Mouse (Mus musculus): Measurements from ENCODE around the gene Fgf22. TPM values are rescaled to one million over a fixed set of nuclear protein-coding genes. Genes with fewer than 3 reads are reported as not detected.

Fgf22 gene
- 1.4 and 3.3 TPM in 2 replicates for polyA plus RNA-seq (2012; rRNA removed)

DNA sequence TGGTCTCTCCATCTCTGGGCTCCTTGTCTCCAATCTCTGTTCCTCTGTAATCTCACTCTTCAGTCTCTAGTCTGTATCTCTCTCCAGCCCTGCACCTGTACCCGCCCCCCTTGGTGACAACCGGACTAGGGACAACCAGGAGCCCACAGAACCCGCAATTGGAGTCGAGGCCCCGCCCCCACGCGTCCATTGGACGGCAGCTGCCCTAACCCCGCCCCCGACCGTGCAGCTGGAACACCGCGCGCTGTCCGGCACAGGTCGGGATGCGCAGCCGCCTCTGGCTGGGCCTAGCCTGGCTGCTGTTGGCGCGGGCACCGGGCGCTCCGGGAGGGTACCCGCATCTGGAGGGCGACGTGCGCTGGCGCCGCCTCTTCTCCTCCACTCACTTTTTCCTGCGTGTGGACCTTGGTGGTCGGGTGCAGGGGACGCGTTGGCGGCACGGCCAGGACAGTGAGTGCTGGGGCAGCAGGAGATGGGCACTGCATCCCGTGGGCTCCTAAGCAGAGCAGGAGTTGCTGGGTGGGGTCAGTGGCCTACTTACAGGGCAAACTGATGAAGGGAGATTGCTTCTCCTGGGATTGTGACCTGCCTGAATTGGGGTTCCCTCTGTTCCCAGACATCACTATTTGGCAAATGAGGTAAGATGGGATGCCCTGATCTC is at the start of gene Fgf22:
Gene Fgf22 (plus strand): TSS at position 221 of the 661 bp plus-strand sequence.

DNA sequence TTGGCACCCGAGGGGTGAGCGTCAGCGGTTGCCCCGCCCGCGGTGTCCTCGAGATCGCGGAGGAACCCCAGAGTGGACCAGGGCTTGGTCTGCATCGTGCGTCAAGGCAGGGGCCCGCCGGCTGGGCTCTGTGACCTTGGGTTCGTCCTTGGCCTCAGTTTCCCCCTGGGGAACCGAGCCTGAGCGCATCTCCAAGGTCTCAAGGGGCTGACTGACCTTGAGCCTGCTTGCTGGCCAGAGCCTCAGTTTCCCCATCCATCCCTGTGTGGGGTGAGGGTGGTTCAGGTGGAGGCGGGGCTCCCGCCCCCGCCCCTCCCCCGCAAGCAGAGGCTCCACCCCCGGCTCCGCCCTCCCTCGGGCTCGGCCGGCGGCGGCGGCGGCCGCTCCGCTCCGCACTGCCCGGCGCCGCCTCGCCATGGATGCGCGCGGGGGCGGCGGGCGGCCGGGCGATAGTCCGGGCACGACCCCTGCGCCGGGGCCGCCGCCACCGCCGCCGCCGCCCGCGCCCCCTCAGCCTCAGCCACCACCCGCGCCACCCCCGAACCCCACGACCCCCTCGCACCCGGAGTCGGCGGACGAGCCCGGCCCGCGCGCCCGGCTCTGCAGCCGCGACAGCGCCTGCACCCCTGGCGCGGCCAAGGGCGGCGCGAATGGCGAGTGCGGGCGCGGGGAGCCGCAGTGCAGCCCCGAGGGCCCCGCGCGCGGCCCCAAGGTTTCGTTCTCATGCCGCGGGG is 38.5 kb upstream of the Fgf22 start, which contains the start of gene Hcn2:
Gene Hcn2 (plus strand): TSS at position 381 of the 734 bp plus-strand sequence.

DNA sequence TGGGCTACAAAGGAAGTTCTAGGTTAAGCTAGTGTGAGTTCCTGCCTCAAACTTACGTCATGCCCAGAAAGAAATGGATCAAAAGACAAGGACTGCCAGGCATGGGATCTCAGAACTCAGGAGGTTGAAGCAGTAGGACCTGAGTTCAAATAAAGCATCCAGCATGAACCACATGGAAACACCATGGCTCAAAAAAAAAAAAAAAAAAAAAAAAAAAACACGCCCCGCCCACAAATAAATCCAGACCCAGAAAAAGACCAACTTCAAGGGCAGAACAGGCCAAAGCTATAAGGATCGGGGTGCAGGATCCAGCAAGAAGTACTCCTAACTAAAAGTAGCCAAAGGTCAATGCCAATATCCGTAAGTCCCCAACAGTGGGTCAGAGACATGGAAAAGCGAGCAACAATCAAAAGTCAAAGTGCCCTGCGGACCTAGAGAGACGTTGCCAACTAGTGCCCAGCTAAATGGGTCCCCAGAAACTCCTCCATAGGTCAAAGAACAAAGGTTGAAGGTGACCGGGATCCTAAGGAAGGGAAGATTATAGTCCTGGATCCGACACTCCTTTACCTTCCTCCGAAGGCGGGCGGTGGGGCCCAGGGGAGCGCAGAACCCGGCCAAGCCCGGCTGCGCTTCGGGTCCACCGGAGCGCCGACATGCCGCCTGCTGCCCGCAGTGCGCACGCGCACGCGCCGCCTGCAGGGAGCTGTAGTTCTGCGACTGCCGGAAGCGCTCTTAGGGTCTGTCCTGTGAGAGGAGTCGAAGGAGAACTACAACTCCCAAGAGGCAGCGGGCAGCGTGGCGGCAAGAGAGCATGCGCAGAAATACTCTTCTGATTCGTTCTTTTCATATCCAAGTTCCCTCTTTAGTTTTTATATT is 8.7 kb upstream of the Fgf22 start, which contains the start of gene Polrmt:
Gene Polrmt (minus strand): TSS at position 684 of the 876 bp plus-strand sequence.

DNA sequence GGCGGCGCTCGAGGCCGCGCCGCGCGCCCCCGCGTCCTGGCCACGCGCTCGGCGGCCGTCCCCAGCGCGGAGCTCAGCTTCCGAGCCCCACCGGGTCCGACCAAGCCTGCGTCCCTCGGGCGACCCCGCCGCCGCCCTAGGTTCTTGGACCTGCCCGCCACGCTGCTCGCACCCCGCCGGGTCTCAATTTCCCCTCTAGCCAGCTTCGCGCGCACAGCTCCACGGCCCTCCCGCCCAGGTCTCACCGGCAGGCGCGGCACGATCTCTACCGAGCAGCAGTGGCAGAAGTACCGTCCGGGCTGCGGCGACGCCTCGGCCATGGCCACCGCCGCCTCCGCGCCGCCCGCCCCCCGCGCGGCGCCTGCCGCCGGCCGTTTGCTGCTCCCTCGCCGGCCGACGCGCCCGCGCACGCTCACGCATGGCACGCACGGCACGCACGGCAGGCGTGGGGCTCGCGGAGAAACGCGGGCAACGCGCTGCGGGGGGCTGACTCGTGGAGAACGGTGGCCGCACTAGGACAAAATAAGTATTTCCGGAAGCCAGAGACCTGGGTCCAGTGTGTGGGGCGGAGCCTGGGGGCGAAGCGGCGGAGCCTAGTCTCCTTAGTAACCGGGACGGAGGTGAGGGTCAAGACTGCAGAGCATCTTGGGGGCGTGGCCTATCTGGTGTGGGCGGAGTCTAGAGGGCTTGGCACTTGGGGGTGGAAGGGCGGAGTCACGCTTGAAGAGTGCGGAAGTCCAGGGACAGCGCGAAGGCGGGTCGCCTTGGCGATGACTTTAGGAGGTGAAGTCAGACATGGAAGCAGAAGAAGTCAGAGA is 11.8 kb downstream of the Fgf22 start, which contains the start of gene Rnf126:
Gene Rnf126 (minus strand): TSS at position 445 of the 818 bp plus-strand sequence.

DNA sequence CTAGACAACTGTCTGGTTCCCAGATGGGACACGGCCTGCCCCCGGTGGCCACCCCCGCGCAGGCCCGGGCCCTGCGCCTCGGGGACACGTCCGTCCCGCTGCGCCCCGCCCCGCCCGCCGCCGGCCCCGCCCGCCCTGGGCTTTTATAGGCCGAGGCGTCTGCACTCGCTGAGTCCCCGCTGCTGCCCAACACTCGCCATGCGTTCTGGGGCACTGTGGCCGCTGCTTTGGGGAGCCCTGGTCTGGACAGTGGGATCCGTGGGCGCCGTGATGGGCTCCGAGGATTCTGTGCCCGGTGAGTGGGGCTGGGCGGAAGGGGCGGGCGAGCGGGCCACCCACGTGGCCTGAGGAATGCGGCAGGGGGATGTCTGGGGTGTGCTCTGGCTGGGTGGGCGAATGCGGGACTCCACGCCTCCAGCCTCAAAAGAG is 22.2 kb downstream of the Fgf22 start, which contains the start of gene Fstl3:
Gene Fstl3 (plus strand): TSS at position 170 of the 429 bp plus-strand sequence.

DNA sequence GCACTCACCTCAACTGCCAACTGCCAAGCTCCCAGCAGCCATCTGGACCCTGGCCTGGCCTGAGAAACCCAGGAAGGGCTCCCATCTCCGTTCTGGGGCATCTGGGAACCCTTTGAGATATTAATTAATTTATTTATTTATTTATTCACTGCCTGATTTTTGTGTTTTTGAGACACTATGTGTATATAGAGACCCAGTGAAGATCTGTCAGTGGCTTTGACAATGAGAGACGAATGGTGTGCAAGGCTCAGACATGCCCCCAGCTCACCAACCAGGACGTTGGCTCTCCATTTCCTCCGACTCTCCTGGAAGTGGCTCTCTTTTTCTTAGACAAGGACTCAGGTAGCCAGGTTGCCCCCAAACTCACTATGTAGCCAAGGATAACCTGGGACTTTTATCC is 36.0 kb downstream of the Fgf22 start, which contains the start of gene Prss57:
Gene Prss57 (minus strand): TSS at position 101 of the 400 bp plus-strand sequence.

DNA sequence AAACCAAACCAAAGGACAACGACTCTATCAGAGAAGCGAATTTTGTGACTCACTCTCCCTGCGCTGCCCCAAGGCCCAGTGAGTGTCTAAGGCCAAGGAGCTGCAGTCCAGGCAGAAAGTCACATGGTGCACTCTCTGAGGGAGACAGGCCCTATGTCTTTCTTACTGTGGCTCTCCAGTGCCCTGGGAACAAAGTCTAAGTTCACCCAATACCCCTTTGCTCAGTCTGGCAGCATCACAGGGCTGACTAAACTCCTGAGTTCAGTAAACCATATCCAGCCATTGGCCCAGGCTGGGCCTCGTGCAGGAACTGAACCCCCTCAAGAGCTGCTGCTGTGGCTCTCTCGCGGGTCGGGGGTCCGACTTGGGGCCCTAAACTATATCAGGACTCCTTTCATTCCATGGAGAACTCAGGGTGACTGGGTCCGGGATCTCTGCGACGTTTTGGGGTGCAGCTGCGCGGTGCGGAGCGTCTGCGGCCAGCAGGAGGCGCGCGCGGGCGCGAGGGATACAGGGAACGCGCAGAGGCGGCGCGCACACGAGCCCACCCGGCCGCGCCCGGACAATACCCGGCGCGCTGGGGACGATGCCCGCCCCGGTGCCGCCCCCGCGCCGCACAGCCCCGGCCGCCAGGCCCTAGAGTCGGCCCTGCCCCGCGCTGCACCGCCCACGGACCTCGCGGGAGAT is 38.3 kb downstream of the Fgf22 start, which contains the start of gene Palm:
Gene Palm (plus strand): TSS at position 522 of the 687 bp plus-strand sequence.

Other genes with a start within 250 kb of the Fgf22 start
- 78.7 and 106 TPM in 2 replicates for gene Plpp2, start 221.3 kb upstream of the Fgf22 start, polyA plus RNA-seq (2012; rRNA removed)
- 60.5 and 88.5 TPM in 2 replicates for gene Mier2, start 199.9 kb upstream of the Fgf22 start, polyA plus RNA-seq (2012; rRNA removed)
- not detected in 2 replicates for gene Theg, start 167.7 kb upstream of the Fgf22 start, polyA plus RNA-seq (2012; rRNA removed)
- 0.13 and 0.18 TPM in 2 replicates for gene C2cd4c, start 141.1 kb upstream of the Fgf22 start, polyA plus RNA-seq (2012; rRNA removed)
- gene Shc2, start 117.2 kb upstream of the Fgf22 start, polyA plus RNA-seq (2012; rRNA removed) = 1.6 TPM in 2 replicates
- gene Odf3l2, start 109.3 kb upstream of the Fgf22 start, polyA plus RNA-seq (2012; rRNA removed) = not detected in 2 replicates
- 2.3 and 3.5 TPM in 2 replicates for gene Madcam1, start 90.5 kb upstream of the Fgf22 start, polyA plus RNA-seq (2012; rRNA removed)
- 46.3 and 70.6 TPM in 2 replicates for gene Tpgs1, start 85.7 kb upstream of the Fgf22 start, polyA plus RNA-seq (2012; rRNA removed)
- gene Cdc34, start 72.9 kb upstream of the Fgf22 start, polyA plus RNA-seq (2012; rRNA removed) = 128 and 187 TPM in 2 replicates
- gene Gzmm, start 66.1 kb upstream of the Fgf22 start, polyA plus RNA-seq (2012; rRNA removed) = 0.40 and 0.49 TPM in 2 replicates
- gene Bsg, start 50.6 kb upstream of the Fgf22 start, polyA plus RNA-seq (2012; rRNA removed) = 297 and 403 TPM in 2 replicates
- 4.5 and 13.1 TPM in 2 replicates for gene Hcn2, start 38.4 kb upstream of the Fgf22 start, polyA plus RNA-seq (2012; rRNA removed)
- 31.4 and 34.4 TPM in 2 replicates for gene Polrmt, start 8.5 kb upstream of the Fgf22 start, polyA plus RNA-seq (2012; rRNA removed)
- gene Rnf126, start 11.9 kb downstream of the Fgf22 start, polyA plus RNA-seq (2012; rRNA removed) = 95.5 and 175 TPM in 2 replicates
- 20.3 and 35.5 TPM in 2 replicates for gene Fstl3, start 22.2 kb downstream of the Fgf22 start, polyA plus RNA-seq (2012; rRNA removed)
- gene Prss57, start 35.9 kb downstream of the Fgf22 start, polyA plus RNA-seq (2012; rRNA removed) = 0.06 TPM in 1 of 2 replicates, not detected in the other
- 22.1 and 34.0 TPM in 2 replicates for gene Palm, start 38.5 kb downstream of the Fgf22 start, polyA plus RNA-seq (2012; rRNA removed)
- 27.0 and 27.4 TPM in 2 replicates for gene Misp, start 65.9 kb downstream of the Fgf22 start, polyA plus RNA-seq (2012; rRNA removed)
- 94.3 and 115 TPM in 2 replicates for gene Ptbp1, start 99.4 kb downstream of the Fgf22 start, polyA plus RNA-seq (2012; rRNA removed)
- 0.53 and 0.74 TPM in 2 replicates for gene Prtn3, start 119.4 kb downstream of the Fgf22 start, polyA plus RNA-seq (2012; rRNA removed)
- 1.6 and 2.0 TPM in 2 replicates for gene Plppr3, start 119.6 kb downstream of the Fgf22 start, polyA plus RNA-seq (2012; rRNA removed)
- 0.06 TPM in 1 of 2 replicates, not detected in the other for gene Elane, start 131.2 kb downstream of the Fgf22 start, polyA plus RNA-seq (2012; rRNA removed)
- 72.2 and 178 TPM in 2 replicates for gene Cfd, start 135.8 kb downstream of the Fgf22 start, polyA plus RNA-seq (2012; rRNA removed)
- 32.6 and 42.6 TPM in 2 replicates for gene Med16, start 153.8 kb downstream of the Fgf22 start, polyA plus RNA-seq (2012; rRNA removed)
- gene Gm26602, start 155.8 kb downstream of the Fgf22 start, polyA plus RNA-seq (2012; rRNA removed) = not detected in 2 replicates
- 7.4 and 9.7 TPM in 2 replicates for gene Kiss1r, start 161.9 kb downstream of the Fgf22 start, polyA plus RNA-seq (2012; rRNA removed)
- gene R3hdm4, start 166.1 kb downstream of the Fgf22 start, polyA plus RNA-seq (2012; rRNA removed) = 255 and 260 TPM in 2 replicates
- 7.4 and 10.0 TPM in 2 replicates for gene Arid3a, start 172.0 kb downstream of the Fgf22 start, polyA plus RNA-seq (2012; rRNA removed)
- 24.7 and 30.0 TPM in 2 replicates for gene Wdr18, start 205.1 kb downstream of the Fgf22 start, polyA plus RNA-seq (2012; rRNA removed)
- 0.12 TPM in 1 of 2 replicates, not detected in the other for gene Grin3b, start 215.6 kb downstream of the Fgf22 start, polyA plus RNA-seq (2012; rRNA removed)
- gene Tmem259, start 229.3 kb downstream of the Fgf22 start, polyA plus RNA-seq (2012; rRNA removed) = 256 and 400 TPM in 2 replicates
- 68.4 and 74.9 TPM in 2 replicates for gene Cnn2, start 233.5 kb downstream of the Fgf22 start, polyA plus RNA-seq (2012; rRNA removed)
- 14.0 and 17.3 TPM in 2 replicates for gene Abca7, start 241.4 kb downstream of the Fgf22 start, polyA plus RNA-seq (2012; rRNA removed)

All from stomach, adult 2 months (tissue).